Mouse (Mus musculus): Measurements from ENCODE around the gene Arrb1.

DNA sequence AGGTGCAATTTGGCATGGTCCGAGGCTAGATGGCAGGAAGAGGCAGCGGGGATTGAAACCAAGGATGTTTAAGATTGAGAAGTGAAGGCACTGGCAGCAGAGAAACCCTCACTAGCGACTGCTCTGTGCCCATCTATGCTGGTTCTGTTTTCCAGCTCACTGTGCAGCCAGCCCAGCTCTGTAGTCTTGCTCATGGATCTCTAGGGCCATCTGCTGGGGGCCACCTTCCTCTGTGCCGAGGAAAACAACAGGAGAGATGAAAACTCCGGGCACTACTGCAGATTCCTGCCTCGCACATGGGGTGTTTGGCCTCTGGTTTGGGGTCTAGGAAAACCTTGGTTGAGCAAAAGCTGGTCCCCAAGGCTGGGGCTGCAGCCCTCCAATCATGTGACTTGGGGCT is 20.6 kb downstream of the Arrb1 start:
- TF ChIP-seq CTCF (IDR thresholded peaks at IDR 0.05; ENCODE audit: control insufficient read depth, insufficient read depth, insufficient replicate concordance, low read depth, low read length) (peak; percentile 56), POLR2A (IDR thresholded peaks at IDR 0.05; ENCODE audit: control insufficient read depth, low read depth, low read length) (no peak)

All from testis, adult 2 months (tissue).